Mouse (Mus musculus) forebrain, embryonic 13.5 days (tissue): Measurements from ENCODE around the gene Nudc. TPM values are rescaled to one million over a fixed set of nuclear protein-coding genes. Genes with fewer than 3 reads are reported as not detected.

Source experiments
- ATAC-seq: fragments of 200-750 bp; cut with Nextera tagmentation; 2 replicates; pipeline ENCODE4 v1.8.0; 2017
- H3K27ac ChIP-seq: fragments of 300-500 bp; sonication (generic); 2 replicates; pipeline ENCODE4 v1.5.1; 2015; ENCODE audit warnings: inconsistent platforms, mild to moderate bottlenecking, moderate library complexity
- H3K27me3 ChIP-seq: fragments of 300-500 bp; sonication (generic); 2 replicates; pipeline ENCODE4 v1.6.1; 2015; ENCODE audit warnings: mild to moderate bottlenecking, inconsistent platforms
- H3K36me3 ChIP-seq: fragments of 300-500 bp; sonication (generic); 2 replicates; pipeline ENCODE4 v1.6.1; 2015; ENCODE audit warnings: mild to moderate bottlenecking, inconsistent platforms; ENCODE audit not compliant: poor library complexity, severe bottlenecking
- H3K4me1 ChIP-seq: fragments of 300-500 bp; sonication (generic); 2 replicates; pipeline ENCODE4 v1.6.1; 2015; ENCODE audit warnings: inconsistent platforms
- H3K4me2 ChIP-seq: fragments of 300-500 bp; sonication (generic); 2 replicates; pipeline ENCODE4 v1.6.1; 2015; ENCODE audit warnings: inconsistent platforms, mild to moderate bottlenecking, moderate library complexity
- H3K4me3 ChIP-seq: fragments of 300-500 bp; sonication (generic); 2 replicates; pipeline ENCODE4 v1.5.1; 2015; ENCODE audit warnings: mild to moderate bottlenecking, inconsistent platforms
- H3K9ac ChIP-seq: fragments of 300-500 bp; sonication (generic); 2 replicates; pipeline ENCODE4 v1.6.1; 2015; ENCODE audit warnings: mild to moderate bottlenecking, inconsistent platforms
- H3K9me3 ChIP-seq: fragments of 300-500 bp; sonication (generic); replicated peaks from 2 replicates; pipeline ENCODE4 v1.6.1; 2016; ENCODE audit warnings: inconsistent platforms
- WGBS: fragments of 180-500 bp; shearing (Covaris S2); methylation state at CpG from one replicate; pipeline ENCODE4 v1.1.7; 2015; 5-methylcytosine and 5-hydroxymethylcytosine counted together
- microRNA-seq: library from miRNA; unstranded; fragments of <30 nt; microRNA quantifications from one replicate; pipeline ENCODE4, GENCODE M21; 2016
- polyA plus RNA-seq: library from polyadenylated mRNA; unstranded; fragments of >200 nt; fragmentation: Nextera tagmentation; extraction: Ambion mirVana; gene quantifications from 2 replicates; pipeline ENCODE4 v1.2.1, GENCODE M21; 2015

Gene Nudc
- polyA plus RNA-seq, 1 experiment from 2014 or later = 312 TPM

DNA sequence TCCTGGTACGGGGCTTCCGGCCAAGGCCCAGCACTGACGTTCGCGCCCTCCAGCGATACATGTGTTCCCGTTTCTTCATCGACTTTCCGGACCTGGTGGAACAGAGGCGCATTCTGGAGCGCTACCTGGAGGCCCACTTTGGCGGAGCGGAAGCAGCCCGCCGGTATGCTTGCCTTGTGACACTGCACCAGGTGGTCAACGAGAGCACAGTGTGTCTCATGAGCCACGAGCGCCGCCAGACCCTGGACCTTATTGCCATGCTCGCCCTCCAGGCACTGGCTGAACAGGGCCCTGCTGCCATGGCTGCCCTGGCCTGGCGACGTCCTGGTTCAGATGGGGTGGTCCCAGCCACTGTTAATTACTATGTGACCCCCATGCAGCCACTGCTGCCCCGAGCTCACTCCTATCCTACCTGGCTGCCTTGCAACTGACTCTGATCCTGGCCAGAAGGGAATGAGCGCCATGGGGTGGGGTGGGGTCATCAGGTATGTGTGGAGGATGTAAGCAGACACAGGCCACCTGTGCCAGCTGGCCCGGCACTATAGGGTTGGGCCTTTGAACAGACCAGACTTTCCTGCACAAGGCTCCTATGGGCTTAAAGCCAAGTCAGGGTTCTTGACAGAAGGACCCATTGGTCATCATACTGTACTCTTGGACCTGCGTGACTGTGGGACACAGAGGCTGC lies 59.0 kb downstream of the Nudc start:
- Histone ChIP-seq H3K9me3 (no peaks in the 10 kb centered on the region), H3K4me2 (no peak overlapping the region), H3K27ac (no peak overlapping the region), H3K27me3 (peaks cover 28% of the 10 kb centered on the region), H3K4me1 (peaks cover 12% of the 10 kb centered on the region), H3K36me3 (no peaks in the 10 kb centered on the region), H3K4me3 (no peak overlapping the region), H3K9ac (no peak overlapping the region)
- WGBS = 93% methylated on average over 26 of the region's 26 CpGs
- ATAC-seq = no peak

- 94% methylated on average over 28 of the region's 28 CpGs for WGBS
- Histone ChIP-seq H3K9ac (no peak overlapping the region), H3K27me3 (peaks cover 37% of the 10 kb centered on the region), H3K9me3 (no peaks in the 10 kb centered on the region), H3K4me2 (no peak overlapping the region), H3K36me3 (no peaks in the 10 kb centered on the region), H3K4me1 (peaks cover 12% of the 10 kb centered on the region), H3K4me3 (no peak overlapping the region), H3K27ac (no peak overlapping the region)
- ATAC-seq = no peak
Observed at GRCm38 (mm10) chr4:133485691-133486425, 59.9 kb downstream of the Nudc start.

GRCm38 (mm10) chr4:133484266-133485025 lies 61.4 kb downstream of the Nudc start:
- WGBS = 13% methylated on average over 22 of the region's 22 CpGs
- peaks cover 47% of the 10 kb centered on the region for H3K27me3 ChIP-seq

More at GRCm38 (mm10) chr4:133484266-133485025, 61.4 kb downstream of the Nudc start:
- no peaks in the 10 kb centered on the region for H3K9me3 ChIP-seq
- no peak for ATAC-seq
- 0 out of 2 replicates have a peak overlapping the region, but pooled peaks have one; percentile 2 for H3K4me2 ChIP-seq
- H3K4me3 ChIP-seq = no peak overlapping the region
- peaks cover 14% of the 10 kb centered on the region for H3K4me1 ChIP-seq
- no peak overlapping the region for H3K27ac ChIP-seq
- no peak overlapping the region; the same call in 1 of the 2 replicates for H3K9ac ChIP-seq
- no peaks in the 10 kb centered on the region for H3K36me3 ChIP-seq

Small RNA genes lying within 50 kb of the gene (microRNA-seq; reads per million reads assigned to microRNA genes)
- not detected for gene Gm23158

Other genes with a start within 250 kb of the Nudc start
- 14.0 and 16.9 TPM in 2 replicates for gene Wdtc1, start 192.5 kb downstream of the Nudc start, polyA plus RNA-seq
- gene Slc9a1, start 176.3 kb downstream of the Nudc start, polyA plus RNA-seq = 5.6 and 7.3 TPM in 2 replicates
- gene Tent5b, start 65.9 kb downstream of the Nudc start, polyA plus RNA-seq = 0.27 TPM in 1 of 2 replicates, not detected in the other
- gene Trnp1, start 47.4 kb downstream of the Nudc start, polyA plus RNA-seq = 1.5 and 2.9 TPM in 2 replicates
- 0.26 and 0.39 TPM in 2 replicates for gene Kdf1, start 27.0 kb downstream of the Nudc start, polyA plus RNA-seq
- not detected in 2 replicates for gene Nr0b2, start 7.4 kb upstream of the Nudc start, polyA plus RNA-seq
- gene Gpatch3, start 28.7 kb upstream of the Nudc start, polyA plus RNA-seq = 6.7 and 7.7 TPM in 2 replicates
- 25.0 and 29.5 TPM in 2 replicates for gene Gpn2, start 38.4 kb upstream of the Nudc start, polyA plus RNA-seq
- 0.92 and 0.99 TPM in 2 replicates for gene Sfn, start 56.2 kb upstream of the Nudc start, polyA plus RNA-seq
- 3.2 and 4.6 TPM in 2 replicates for gene Zdhhc18, start 104.2 kb upstream of the Nudc start, polyA plus RNA-seq
- gene Pigv, start 126.7 kb upstream of the Nudc start, polyA plus RNA-seq = 13.6 and 14.5 TPM in 2 replicates
- 44.7 and 48.9 TPM in 2 replicates for gene Arid1a, start 210.8 kb upstream of the Nudc start, polyA plus RNA-seq